8 mouse cellular contexts compared by ENCODE assay signal in genomic region chr3:88949786-88950575, GRCm38 (mm10). TPM values are rescaled to one million over a fixed set of nuclear protein-coding genes. Genes with fewer than 3 reads are reported as not detected.
DNase-seq lines count a peak whose midpoint lies in the region; ATAC-seq lines count a peak whose summit lies in the region.

No protein-coding gene starts in this region.

- intact Hi-C loops in gastrocnemius, postnatal 14 days (cut with DNase I; ENCODE audit: low total_unique reads), result no loop called here
- intact Hi-C loops in left cerebral cortex, postnatal 14 days (cut with DNase I), result loop anchor here (5.0 to 10.0 kb wide), 2 partner anchors 82 to 195 kb away; no protein-coding TSS in a partner anchor

- ATAC-seq in inflammation-experienced regulatory T-cells, adult 6 months, result peak; percentile 74
- ATAC-seq in megakaryocyte-erythroid progenitor cell, adult 5-6 weeks (replicated peaks; ENCODE audit: low FRiP score, low TSS enrichment, poor library complexity, severe bottlenecking), result peak; percentile 71

- DNase-seq in adrenal gland, adult 18-20 months (ENCODE audit: low spot score in 2 of 2), result peak; percentile 87 to 89
- peak; percentile 94 for DNase-seq in embryo, embryonic 10.5 days (ENCODE audit: low spot score)
- peak; percentile 96 for DNase-seq in gastrocnemius, postnatal 14 days
- peak; percentile 83 to 87 for DNase-seq in left cerebral cortex, postnatal 14 days (ENCODE audit: low spot score in 2 of 2)
- peak; percentile 91 for DNase-seq in right cerebral cortex, postnatal 14 days
- peak; percentile 89 for DNase-seq in urinary bladder, postnatal 25 days (ENCODE audit: low spot score)

RNA-seq across cellular contexts. Expression of gene Ash1l, which starts 0.4 kb away (rescaled TPM):
- total RNA-seq in adrenal gland, adult 18-20 months (2021), result 10 to 100 TPM; 43.5 to 47.0 TPM
- total RNA-seq in gastrocnemius, postnatal 14 days (2021), result 10 to 100 TPM; 24.4 to 24.7 TPM
- 10 to 100 TPM; 22.7 to 59.3 (median 41.7) TPM for polyA plus RNA-seq in inflammation-experienced regulatory T-cells, adult 6 months (2017; shearing (Covaris generic))
- 10 to 100 TPM; 64.0 to 66.9 TPM for total RNA-seq in left cerebral cortex, postnatal 14 days (2021)
- 41.9 and 49.7 TPM in 2 replicates for total RNA-seq in megakaryocyte-erythroid progenitor cell, adult 5-6 weeks (2014; fragmentation: Nextera tagmentation)
- total RNA-seq in megakaryocyte-erythroid progenitor cell, adult 5-6 weeks (2017), result 22.7 and 25.0 TPM in 2 replicates

RNA-seq across cellular contexts. Expression of gene Dap3, which starts 1.0 kb away (rescaled TPM):
- total RNA-seq in adrenal gland, adult 18-20 months (2021), result 100 to 1,000 TPM; 128 to 140 TPM
- 10 to 100 TPM; 58.7 to 62.5 TPM for total RNA-seq in gastrocnemius, postnatal 14 days (2021)
- polyA plus RNA-seq in inflammation-experienced regulatory T-cells, adult 6 months (2017; shearing (Covaris generic)), result 100 to 1,000 TPM; 104 to 154 (median 141) TPM
- 100 to 1,000 TPM; 109 to 111 TPM for total RNA-seq in left cerebral cortex, postnatal 14 days (2021)
- 226 and 303 TPM in 2 replicates for total RNA-seq in megakaryocyte-erythroid progenitor cell, adult 5-6 weeks (2014; fragmentation: Nextera tagmentation)
- total RNA-seq in megakaryocyte-erythroid progenitor cell, adult 5-6 weeks (2017), result 98.3 and 153 TPM in 2 replicates

RNA-seq across cellular contexts. Expression of gene Msto1, which starts 36.2 kb away (rescaled TPM):
- total RNA-seq in adrenal gland, adult 18-20 months (2021), result 10 to 100 TPM; 16.0 to 16.5 TPM
- 10 to 100 TPM; 10.5 to 12.6 TPM for total RNA-seq in gastrocnemius, postnatal 14 days (2021)
- 10 to 100 TPM; 23.3 to 29.4 (median 25.3) TPM for polyA plus RNA-seq in inflammation-experienced regulatory T-cells, adult 6 months (2017; shearing (Covaris generic))
- total RNA-seq in left cerebral cortex, postnatal 14 days (2021), result 10 to 100 TPM; 22.8 to 28.7 TPM
- 23.7 and 36.2 TPM in 2 replicates for total RNA-seq in megakaryocyte-erythroid progenitor cell, adult 5-6 weeks (2014; fragmentation: Nextera tagmentation)
- 30.0 and 33.5 TPM in 2 replicates for total RNA-seq in megakaryocyte-erythroid progenitor cell, adult 5-6 weeks (2017)

Comparison
In these comparisons a context has a peak if more than half of its experiments do, and no peak if none do; other contexts are left out.
1. Peak in every context shown above with its lines: DNase-seq and ATAC-seq.